Mouse (Mus musculus): Measurements from ENCODE around the gene Pyroxd1.

GRCm38 (mm10) chr6:142343561-142343960, 1.9 kb upstream of the Pyroxd1 start:
- TF ChIP-seq CTCF (IDR thresholded peaks at IDR 0.05; ENCODE audit: extremely low read depth, insufficient read depth, insufficient read length, insufficient replicate concordance) (peak; percentile 27; the same call in 1 of the 2 replicates), POLR2A (IDR thresholded peaks at IDR 0.05; ENCODE audit: low read depth, low read length) (no peak)
